Mouse (Mus musculus): ENCODE measurements around the gene Mtcl1. TPM values are rescaled to one million over a fixed set of nuclear protein-coding genes. Genes with fewer than 3 reads are reported as not detected.

Mtcl1 gene
- polyA plus RNA-seq, 1 experiment from 2014 or later: 1.7 TPM

DNA sequence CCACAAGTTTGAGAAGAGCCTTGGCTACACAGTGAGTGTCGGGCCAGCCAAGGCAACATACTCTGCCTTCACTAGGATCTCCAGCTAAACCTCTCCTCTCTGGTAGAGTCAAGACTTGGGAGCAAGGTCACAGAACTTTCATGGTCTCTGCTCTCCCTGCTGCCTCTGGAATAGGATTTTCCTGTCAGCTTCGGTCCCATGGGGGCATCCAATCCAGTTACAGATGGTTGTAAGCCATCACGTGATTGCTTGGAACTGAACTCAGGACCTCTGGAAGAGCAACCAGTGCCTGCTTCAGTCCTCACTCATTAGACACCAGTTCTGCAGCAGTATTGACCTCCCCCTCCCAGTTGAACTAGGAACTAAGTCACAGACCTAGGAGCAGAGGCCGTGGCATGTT is 156.0 kb downstream of the Mtcl1 start:
- Histone ChIP-seq H3K4me3 (no peak overlapping the region), H3K4me2 (no peak overlapping the region), H3K27me3 (replicated peaks) (no peaks in the 10 kb centered on the region), H3K27ac (ENCODE audit: poor library complexity, severe bottlenecking) (no peak overlapping the region), H3K4me1 (replicated peaks) (no peaks in the 10 kb centered on the region), H3K9ac (no peak overlapping the region), H3K9me3 (replicated peaks) (peaks cover 7% of the 10 kb centered on the region), H3K36me3 (no peaks in the 10 kb centered on the region)
- no peak for ATAC-seq (ENCODE audit: insufficient number of reproducible peaks, low FRiP score)
- WGBS: 86% methylated on average over 4 of the region's 4 CpGs

DNA sequence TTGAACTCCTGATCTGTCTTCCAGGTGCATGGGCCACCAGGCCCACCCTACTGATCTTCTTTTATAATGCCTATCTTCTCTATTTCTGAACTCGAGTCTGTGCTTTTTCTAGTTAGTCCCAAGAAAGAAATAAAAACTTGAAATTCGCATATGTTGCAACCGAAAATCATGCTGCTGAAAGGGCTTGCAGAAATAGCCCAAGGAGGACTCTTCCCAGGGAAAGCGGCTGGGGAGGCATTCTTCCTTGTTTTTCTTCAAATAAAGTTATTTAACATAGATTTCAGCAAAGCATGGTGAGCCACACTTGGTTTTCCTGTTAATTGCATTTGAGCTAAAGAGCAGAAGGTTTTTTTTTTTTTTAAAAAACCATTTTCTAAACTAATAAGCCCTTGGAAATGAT is 159.7 kb downstream of the Mtcl1 start:
- ATAC-seq (ENCODE audit: insufficient number of reproducible peaks, low FRiP score): no peak
- Histone ChIP-seq H3K36me3 (no peaks in the 10 kb centered on the region), H3K27ac (ENCODE audit: poor library complexity, severe bottlenecking) (no peak overlapping the region)

More for the DNA sequence above, 159.7 kb downstream of the Mtcl1 start:
- 79% methylated on average over 4 of the region's 4 CpGs for WGBS
- Histone ChIP-seq H3K4me3 (no peak overlapping the region), H3K9ac (no peak overlapping the region), H3K4me1 (replicated peaks) (no peaks in the 10 kb centered on the region), H3K9me3 (replicated peaks) (peaks cover 7% of the 10 kb centered on the region), H3K27me3 (replicated peaks) (no peaks in the 10 kb centered on the region), H3K4me2 (no peak overlapping the region)

Other genes with a start within 250 kb of the Mtcl1 start
- gene Rab12, start 70.0 kb upstream of the Mtcl1 start, polyA plus RNA-seq (2016; fragmentation: Nextera tagmentation; extraction: Ambion mirVana): 60.5 and 63.6 TPM in 2 replicates
- not detected in 2 replicates for gene Themis3, start 144.9 kb upstream of the Mtcl1 start, polyA plus RNA-seq (2016; fragmentation: Nextera tagmentation; extraction: Ambion mirVana)

Data from heart, embryonic 12.5 days (tissue).